In the genomic region with DNA sequence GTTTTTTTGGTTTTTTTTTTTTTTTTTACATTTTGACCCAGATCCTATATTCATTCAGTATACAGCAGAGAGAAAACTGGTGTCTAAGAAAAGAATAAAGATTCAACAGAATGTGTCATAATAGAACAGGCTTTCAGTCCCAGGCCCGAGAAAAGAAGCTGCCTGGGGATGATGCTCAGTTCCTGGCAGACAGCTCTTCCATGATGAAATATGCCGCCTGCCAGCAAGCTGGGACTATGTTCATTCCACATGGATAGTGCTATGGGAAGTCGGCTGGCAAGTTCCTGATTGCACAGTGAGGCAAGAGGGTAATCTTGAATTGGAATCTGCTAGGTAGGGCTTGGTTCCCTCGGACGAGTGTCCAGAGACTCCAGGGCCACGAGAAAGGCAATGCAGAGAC, we compare ENCODE assay signal across 13 mouse cellular contexts. TPM values are rescaled to one million over a fixed set of nuclear protein-coding genes. Genes with fewer than 3 reads are reported as not detected.
A peak's percentile ranks its signal among the peaks of the same experiment; 100 is the strongest.
DNase-seq lines count a peak whose midpoint lies in the region; ATAC-seq and TF ChIP-seq lines count a peak whose summit lies in the region.
"Had no signal": no experiment of that assay in that cellular context is flagged by ENCODE, and none has a peak within 500 bp of the region (broad histone marks: within the 10 kb centered on the region; RNA-seq: fewer than 3 reads in every experiment).

No protein-coding gene starts in this region.

- ATAC-seq in midbrain, embryonic 16.5 days, result no peak
- ATAC-seq in hindbrain, embryonic 14.5 days (ENCODE audit: low FRiP score), result no peak
- ATAC-seq: intestine, embryonic 16.5 days had no signal

- no peak overlapping the region for H3K9ac ChIP-seq in midbrain, embryonic 16.5 days (ENCODE audit: low read depth, low read length)
- no peak overlapping the region for H3K9ac ChIP-seq in hindbrain, embryonic 14.5 days
- H3K9ac ChIP-seq: heart, embryonic 12.5 days; lung, embryonic 14.5 days had no signal

- H3K36me3 ChIP-seq in midbrain, embryonic 16.5 days (ENCODE audit: control insufficient read depth, insufficient read depth, low read length), result no peaks in the 10 kb centered on the region
- H3K36me3 ChIP-seq in hindbrain, embryonic 14.5 days (replicated peaks; ENCODE audit: control insufficient read depth, insufficient read depth), result no peaks in the 10 kb centered on the region
- H3K36me3 ChIP-seq: heart, embryonic 12.5 days had no signal

- WGBS in cerebellum, adult 2 months, result 7% methylated on average over 6 of the region's 6 CpGs
- WGBS in midbrain, embryonic 16.5 days, result 84% methylated on average over 6 of the region's 6 CpGs
- 77% methylated on average over 6 of the region's 6 CpGs for WGBS in hindbrain, embryonic 14.5 days

- no peak for TF ChIP-seq POLR2A in cerebellum, adult 2 months (IDR thresholded peaks at IDR 0.05; ENCODE audit: borderline replicate concordance, insufficient read depth, low read length)

- H3K4me1 ChIP-seq in cerebellum, adult 2 months (ENCODE audit: control insufficient read depth, insufficient read depth, low read length), result peaks cover 3% of the 10 kb centered on the region; the same call in 1 of the 2 replicates
- peaks cover 5% of the 10 kb centered on the region; the same call in 1 of the 2 replicates for H3K4me1 ChIP-seq in midbrain, embryonic 16.5 days (ENCODE audit: control insufficient read depth, insufficient read depth, low read length)
- H3K4me1 ChIP-seq in hindbrain, embryonic 14.5 days (replicated peaks; ENCODE audit: control insufficient read depth, insufficient read depth, low read length), result no peaks in the 10 kb centered on the region
- H3K4me1 ChIP-seq: heart, embryonic 12.5 days had no signal

- no peaks in the 10 kb centered on the region for H3K27me3 ChIP-seq in cerebellum, adult 2 months (ENCODE audit: control insufficient read depth, insufficient read depth, low read length)
- H3K27me3 ChIP-seq in midbrain, embryonic 16.5 days (ENCODE audit: control insufficient read depth, insufficient read depth, low read depth, low read length), result no peaks in the 10 kb centered on the region
- H3K27me3 ChIP-seq in hindbrain, embryonic 14.5 days (ENCODE audit: control insufficient read depth, insufficient read depth, low read length), result no peaks in the 10 kb centered on the region
- H3K27me3 ChIP-seq: heart, embryonic 12.5 days had no signal

- no peak overlapping the region for H3K27ac ChIP-seq in cerebellum, adult 2 months (ENCODE audit: insufficient read depth, low read length)
- no peak overlapping the region for H3K27ac ChIP-seq in midbrain, embryonic 16.5 days (ENCODE audit: low read length)
- no peak overlapping the region for H3K27ac ChIP-seq in hindbrain, embryonic 14.5 days

- peak; percentile 41 to 61 for DNase-seq in cerebellum, adult 2 months
- no peak for DNase-seq in cerebellum, adult 8-10 months
- peak; percentile 3 for DNase-seq in lung, postnatal 10 days
- no peak for DNase-seq in lung, adult 18-20 months
- DNase-seq in layer of hippocampus, adult 8-10 months (ENCODE audit: low spot score in 2 of 2), result peak; percentile 22 to 27
- peak; percentile 0 for DNase-seq in skeletal muscle tissue, adult 2 months (ENCODE audit: low read depth, low spot score)
- DNase-seq in hindbrain, embryonic 14.5 days (ENCODE audit: low spot score), result no peak
- DNase-seq: adrenal gland, postnatal 10 days; lung, embryonic 14.5 days; thymus, postnatal 4 days had no signal

- TF ChIP-seq CTCF in cerebellum, adult 2 months (IDR thresholded peaks at IDR 0.05; ENCODE audit: borderline replicate concordance, insufficient read depth, low read depth, low read length), result no peak

- H3K9me3 ChIP-seq in midbrain, embryonic 16.5 days (replicated peaks; ENCODE audit: control insufficient read depth, low read length, poor library complexity, severe bottlenecking), result no peaks in the 10 kb centered on the region
- no peaks in the 10 kb centered on the region for H3K9me3 ChIP-seq in hindbrain, embryonic 14.5 days (ENCODE audit: control insufficient read depth, low read length)
- H3K9me3 ChIP-seq: heart, embryonic 12.5 days had no signal

- no peak overlapping the region for H3K4me3 ChIP-seq in cerebellum, adult 2 months (replicated peaks; ENCODE audit: insufficient read depth, low read depth, low read length)
- no peak overlapping the region for H3K4me3 ChIP-seq in midbrain, embryonic 16.5 days (ENCODE audit: low read depth, low read length)
- H3K4me3 ChIP-seq in hindbrain, embryonic 14.5 days (replicated peaks; ENCODE audit: low read length), result no peak overlapping the region
- H3K4me3 ChIP-seq: heart, embryonic 12.5 days had no signal

- no peak overlapping the region for H3K4me2 ChIP-seq in midbrain, embryonic 16.5 days (ENCODE audit: low read length)
- no peak overlapping the region for H3K4me2 ChIP-seq in hindbrain, embryonic 14.5 days (replicated peaks)
- H3K4me2 ChIP-seq: heart, embryonic 12.5 days; lung, embryonic 14.5 days had no signal

RNA-seq across cellular contexts. Expression of gene Akap17b, which starts 5.1 kb away (rescaled TPM):
- polyA plus RNA-seq in cerebellum, adult 2 months (2012; rRNA removed), result 9.7 and 10.0 TPM in 2 replicates
- 10 to 100 TPM in 1 of 4 experiments, 1 to 10 TPM in 3; 9.4 to 11.0 (median 9.7) TPM for total RNA-seq in layer of hippocampus, adult 8-10 months (2022)
- 6.1 and 6.2 TPM in 2 replicates for polyA plus RNA-seq in midbrain, embryonic 16.5 days (2015; fragmentation: Nextera tagmentation; extraction: Ambion mirVana)
- 6.6 and 6.8 TPM in 2 replicates for polyA plus RNA-seq in hindbrain, embryonic 14.5 days (2014; fragmentation: Nextera tagmentation; extraction: Ambion mirVana)

RNA-seq across cellular contexts. Expression of gene Pgrmc1, which starts 42.0 kb away (rescaled TPM):
- polyA plus RNA-seq in cerebellum, adult 2 months (2012; rRNA removed), result 159 and 168 TPM in 2 replicates
- 100 to 1,000 TPM; 261 to 289 (median 281) TPM for total RNA-seq in layer of hippocampus, adult 8-10 months (2022)
- polyA plus RNA-seq in midbrain, embryonic 16.5 days (2015; fragmentation: Nextera tagmentation; extraction: Ambion mirVana), result 738 and 754 TPM in 2 replicates
- polyA plus RNA-seq in hindbrain, embryonic 14.5 days (2014; fragmentation: Nextera tagmentation; extraction: Ambion mirVana), result 615 and 669 TPM in 2 replicates

Comparison
In these comparisons a context has a peak if more than half of its experiments do, and no peak if none do; other contexts are left out.
1. DNase-seq: peak in cerebellum, adult 2 months (2 of 2), lung, postnatal 10 days (single experiment), layer of hippocampus, adult 8-10 months (2 of 2) and skeletal muscle tissue, adult 2 months (single experiment); none in cerebellum, adult 8-10 months (single experiment), lung, adult 18-20 months (0 of 2) and hindbrain, embryonic 14.5 days (single experiment).